Mouse (Mus musculus) small intestine, adult 2 months (tissue): Measurements from ENCODE around the gene Tom1l2. TPM values are rescaled to one million over a fixed set of nuclear protein-coding genes. Genes with fewer than 3 reads are reported as not detected.

Experiments
- H3K27ac ChIP-seq: fragments of 200-500 bp; 2 replicates; pipeline ENCODE4 v1.5.1; 2012; ENCODE audit warnings: low read depth, low read length, control low read depth, inconsistent platforms; ENCODE audit not compliant: insufficient read depth
- H3K27me3 ChIP-seq: fragments of 200-500 bp; 2 replicates; pipeline ENCODE4 v1.6.1; 2012; ENCODE audit warnings: mild to moderate bottlenecking, moderate library complexity, low read length, inconsistent platforms; ENCODE audit not compliant: control insufficient read depth, insufficient read depth
- H3K36me3 ChIP-seq: fragments of 200-500 bp; 2 replicates; pipeline ENCODE4 v1.6.1; 2012; ENCODE audit warnings: mild to moderate bottlenecking, low read length, control low read depth, inconsistent platforms; ENCODE audit not compliant: control insufficient read depth, insufficient read depth
- H3K4me1 ChIP-seq: fragments of 200-500 bp; 2 replicates; pipeline ENCODE4 v1.6.1; 2012; ENCODE audit warnings: low read length, inconsistent platforms, mixed read lengths; ENCODE audit not compliant: control insufficient read depth, insufficient read depth, insufficient read length
- H3K4me3 ChIP-seq: fragments of 200-500 bp; 2 replicates; pipeline ENCODE4 v1.5.1; 2012; ENCODE audit warnings: low read depth, mild to moderate bottlenecking, control low read depth, inconsistent platforms, low read length, moderate library complexity
- CTCF ChIP-seq: fragments of 200-500 bp; IDR thresholded peaks from 2 replicates; pipeline ENCODE4 v1.5.1; 2012; ENCODE audit warnings: low read depth, mild to moderate bottlenecking, control low read depth, inconsistent platforms, low read length, moderate library complexity, mixed read lengths; ENCODE audit not compliant: insufficient replicate concordance, insufficient read length; ENCODE audit errors: extremely low read depth
- POLR2A ChIP-seq: fragments of 200-500 bp; IDR thresholded peaks from 2 replicates; pipeline ENCODE4 v1.6.1; 2012; ENCODE audit warnings: low read depth, mild to moderate bottlenecking, control low read depth, inconsistent platforms, low read length, moderate library complexity
- WGBS: fragments of 180-500 bp; shearing (Covaris S2); methylation state at CpG from one replicate; pipeline ENCODE4 v1.1.7; 2018; 5-methylcytosine and 5-hydroxymethylcytosine counted together
- polyA plus RNA-seq: library from polyadenylated mRNA; depleted of rRNA; stranded (reverse); fragments of >200 nt; gene quantifications from 2 replicates; pipeline ENCODE4 v1.2.3, GENCODE M21; 2012

The Tom1l2 gene
- polyA plus RNA-seq, 1 experiment = 152 TPM

DNA sequence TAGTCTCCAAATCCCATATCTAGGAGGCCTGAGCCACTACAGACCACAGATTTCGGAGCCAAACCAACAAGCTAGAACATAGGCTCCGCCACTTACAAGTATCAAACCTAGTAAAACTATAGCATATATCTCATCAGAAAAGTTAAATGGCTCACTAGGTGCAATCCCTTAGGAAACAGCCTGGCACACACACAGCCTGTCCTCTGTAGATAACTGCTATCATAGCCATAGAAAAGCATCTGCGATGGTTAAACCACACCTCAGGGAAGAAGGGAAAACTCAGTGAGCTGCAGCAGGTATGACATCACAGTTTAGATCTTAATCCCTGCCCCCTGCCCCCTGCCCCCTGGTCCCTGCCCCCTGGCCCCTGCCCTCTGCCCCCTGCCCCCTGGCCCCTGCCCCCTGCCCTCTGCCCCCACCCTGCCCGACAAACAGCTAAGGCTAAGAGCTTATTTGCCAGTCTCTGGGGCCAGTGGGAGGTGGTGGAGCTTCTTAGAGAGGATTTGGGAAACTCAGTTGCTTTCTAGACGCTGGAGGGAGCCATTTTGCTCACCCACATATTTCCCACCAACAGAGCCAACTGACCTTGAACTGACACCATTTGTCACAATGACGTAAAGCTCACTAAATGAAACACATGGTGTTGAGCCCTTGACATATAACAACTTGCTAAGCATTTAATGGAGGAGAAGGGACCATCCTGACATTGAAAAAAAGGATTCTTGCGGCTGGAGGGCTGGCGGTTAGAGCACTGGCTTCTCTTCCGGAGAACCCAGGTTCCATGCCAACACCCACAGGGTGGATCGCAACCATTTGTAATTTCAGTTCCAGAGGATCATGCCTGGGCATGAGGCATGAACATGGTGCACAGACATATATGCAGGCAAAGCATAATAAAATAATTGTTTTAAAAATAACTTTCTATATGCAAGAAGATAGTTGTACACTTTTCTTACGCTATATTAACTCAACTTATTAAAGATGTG is 72.0 kb downstream of the Tom1l2 start:
- Histone ChIP-seq H3K27me3 (no peaks in the 10 kb centered on the region), H3K36me3 (peaks cover 6% of the 10 kb centered on the region; the same call in 1 of the 2 replicates), H3K4me3 (no peak overlapping the region), H3K4me1 (no peaks in the 10 kb centered on the region), H3K27ac (no peak overlapping the region)
- 81% methylated on average over 11 of the region's 11 CpGs for WGBS
- TF ChIP-seq POLR2A (no peak), CTCF (no peak)

- 84% methylated on average over 5 of the region's 5 CpGs for WGBS
- Histone ChIP-seq H3K36me3 (peaks cover 12% of the 10 kb centered on the region; the same call in 1 of the 2 replicates), H3K27ac (no peak overlapping the region), H3K4me3 (no peak overlapping the region), H3K4me1 (no peaks in the 10 kb centered on the region), H3K27me3 (no peaks in the 10 kb centered on the region)
- TF ChIP-seq POLR2A (no peak), CTCF (no peak)
Observed at GRCm38 (mm10) chr11:60279483-60279882, 73.2 kb downstream of the Tom1l2 start.

DNA sequence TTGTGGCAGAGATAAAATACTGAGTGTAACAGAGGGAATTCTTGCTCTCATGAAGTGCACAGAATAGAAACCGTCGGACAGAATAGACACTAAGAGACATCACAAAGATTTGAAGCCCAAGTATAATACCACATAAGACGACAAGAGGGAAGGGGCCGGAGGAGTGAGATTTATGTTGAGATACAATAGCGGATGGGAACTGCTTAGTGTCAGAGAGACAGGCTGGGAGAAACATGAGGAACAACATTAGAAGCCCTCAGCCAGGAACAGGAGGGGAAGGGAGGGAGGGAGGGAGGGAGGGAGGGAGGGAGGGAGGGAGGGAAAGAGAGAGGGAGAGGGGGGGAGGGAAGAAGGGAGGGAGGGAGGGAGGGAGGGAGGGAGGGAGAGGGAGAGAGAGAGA is 74.9 kb downstream of the Tom1l2 start:
- peaks cover 20% of the 10 kb centered on the region for H3K36me3 ChIP-seq
- TF ChIP-seq POLR2A = no peak
- TF ChIP-seq CTCF = no peak
- WGBS = 91% methylated on average over 5 of the region's 5 CpGs
- no peaks in the 10 kb centered on the region for H3K27me3 ChIP-seq
- no peak overlapping the region for H3K4me3 ChIP-seq
- no peaks in the 10 kb centered on the region for H3K4me1 ChIP-seq
- H3K27ac ChIP-seq = no peak overlapping the region

- no peak overlapping the region for H3K27ac ChIP-seq
- no peak overlapping the region for H3K4me3 ChIP-seq
- peaks cover 20% of the 10 kb centered on the region for H3K36me3 ChIP-seq
- 83% methylated on average over 8 of the region's 8 CpGs for WGBS
- no peak for TF ChIP-seq POLR2A
- TF ChIP-seq CTCF = no peak
- H3K27me3 ChIP-seq = no peaks in the 10 kb centered on the region
- H3K4me1 ChIP-seq = no peaks in the 10 kb centered on the region
Observed at GRCm38 (mm10) chr11:60277164-60277740, 75.5 kb downstream of the Tom1l2 start.

- Histone ChIP-seq H3K4me1 (no peaks in the 10 kb centered on the region), H3K27me3 (no peaks in the 10 kb centered on the region), H3K4me3 (no peak overlapping the region), H3K27ac (no peak overlapping the region), H3K36me3 (peaks cover 22% of the 10 kb centered on the region)
- 73% methylated on average over 6 of the region's 6 CpGs for WGBS
- TF ChIP-seq CTCF (no peak), POLR2A (no peak)
Observed at GRCm38 (mm10) chr11:60276408-60277093, 76.2 kb downstream of the Tom1l2 start.

DNA sequence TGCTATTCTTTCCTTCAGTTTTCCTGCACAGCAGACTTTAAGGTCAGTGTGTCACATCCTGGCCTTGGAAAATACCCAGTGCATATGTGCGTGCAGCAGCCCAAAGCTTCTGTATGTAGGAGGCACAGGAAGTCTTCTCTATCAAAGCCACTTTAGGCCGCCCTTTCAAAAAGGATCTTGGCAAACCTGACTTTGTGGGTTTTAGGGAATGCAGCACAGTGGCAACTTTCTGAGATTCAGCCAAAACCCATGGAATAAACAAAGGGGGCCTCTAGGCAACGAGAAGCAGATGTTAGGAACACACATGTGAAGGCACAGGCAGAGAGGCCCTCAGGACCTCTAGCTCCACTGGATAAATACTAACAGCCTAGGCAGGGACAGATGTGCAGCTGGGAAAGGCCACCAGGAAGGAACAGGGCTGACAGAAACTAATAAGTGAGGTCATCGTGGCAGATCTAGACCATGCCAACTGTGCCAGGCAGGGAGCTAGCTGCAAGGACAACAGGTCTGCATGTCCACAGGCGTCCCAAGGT is 79.4 kb downstream of the Tom1l2 start:
- no peak overlapping the region for H3K27ac ChIP-seq
- no peaks in the 10 kb centered on the region for H3K4me1 ChIP-seq
- no peak overlapping the region for H3K4me3 ChIP-seq
- WGBS = 68% methylated on average over 5 of the region's 5 CpGs
- TF ChIP-seq POLR2A (no peak), CTCF (no peak)
- no peaks in the 10 kb centered on the region for H3K27me3 ChIP-seq
- H3K36me3 ChIP-seq = peaks cover 31% of the 10 kb centered on the region

DNA sequence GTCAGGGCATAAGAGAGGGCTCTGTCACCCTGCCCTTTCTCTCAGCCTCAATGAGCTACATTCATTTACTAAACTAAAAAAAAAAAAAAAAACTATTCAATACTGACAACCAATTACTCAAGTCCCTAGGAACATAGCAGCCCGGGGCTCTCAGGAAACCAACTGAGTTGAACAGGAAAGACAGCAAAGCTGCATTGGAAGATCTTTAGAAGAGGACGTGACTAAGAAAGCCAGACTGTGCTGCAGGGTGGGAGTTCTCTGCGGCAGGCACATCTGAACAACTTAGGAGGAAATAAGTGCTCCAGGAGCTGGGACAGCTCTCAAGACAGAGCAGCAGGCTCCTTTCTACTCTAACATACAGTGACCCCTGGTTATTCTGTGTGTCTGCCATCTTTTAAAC is 84.1 kb downstream of the Tom1l2 start:
- Histone ChIP-seq H3K4me1 (no peaks in the 10 kb centered on the region), H3K36me3 (peaks cover 26% of the 10 kb centered on the region), H3K27me3 (no peaks in the 10 kb centered on the region), H3K27ac (no peak overlapping the region), H3K4me3 (no peak overlapping the region)
- WGBS = 82% methylated on average over 3 of the region's 3 CpGs
- no peak for TF ChIP-seq CTCF
- no peak for TF ChIP-seq POLR2A
